Mouse (Mus musculus) left cerebral cortex, adult 2 months (tissue): ENCODE results near the gene Clec2d. TPM values are rescaled to one million over a fixed set of nuclear protein-coding genes. Genes with fewer than 3 reads are reported as not detected.
"Not testable (repeated sequence)": the region's sequence is repeated elsewhere in the genome, so short reads cannot be mapped to it uniquely, and the experiment has no call there.

ENCODE experiments used
- DNase-seq, 2 experiments: peaks; one replicate each; pipeline ENCODE4 v3.0.0; 2021 to 2022; ENCODE audit warnings: low spot score in 2 of 2, mixed read lengths in 1 of 2; ENCODE audit errors: extremely low spot score in 1 of 2
- H3K27ac ChIP-seq: fragments of 200-600 bp; 2 replicates; pipeline ENCODE4 v1.8.1; 2022
- H3K4me3 ChIP-seq: fragments of 200-600 bp; 2 replicates; pipeline ENCODE4 v1.8.1; 2022
- CTCF ChIP-seq: fragments of 200-600 bp; IDR thresholded peaks from 2 replicates; pipeline ENCODE4 v1.8.1; 2022; ENCODE audit warnings: antibody characterized with exemption, mild to moderate bottlenecking, moderate library complexity
- intact Hi-C: fragments of 180-260 bp; cut with DNase I; formaldehyde crosslinking; loops from one replicate; pipeline ENCODE4 v1.15.1; 2025
- total RNA-seq, 2 experiments: library from RNA; stranded (reverse); gene quantifications; 2 replicates each; pipeline ENCODE4 v1.2.3; 2021

Gene Clec2d
- total RNA-seq, 2 experiments from 2014 or later = 4.7 to 8.4 TPM

DNA sequence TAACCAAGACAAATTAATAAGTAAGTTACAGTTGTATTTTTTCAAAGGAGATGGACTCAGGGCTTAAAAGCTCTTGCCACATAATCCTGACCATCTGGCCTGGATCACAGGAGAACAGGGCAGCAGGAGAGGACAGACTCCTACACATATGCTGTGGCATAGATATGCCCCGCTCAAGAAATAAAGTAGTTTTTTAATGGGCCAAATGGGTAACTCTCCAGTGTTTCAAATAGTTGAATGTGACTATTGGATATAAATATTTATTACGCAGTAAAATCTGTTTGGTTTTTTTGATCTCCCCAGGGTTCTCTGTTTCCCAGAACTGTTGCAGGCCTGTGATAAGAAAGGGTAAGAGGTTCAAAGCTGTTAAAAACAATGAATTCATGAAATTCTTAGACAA, 1.1 kb upstream of the Clec2d start:
- intact Hi-C loops = no loop called here
- Histone ChIP-seq H3K27ac (no peak overlapping the region), H3K4me3 (no peak overlapping the region)
- DNase-seq = no peak
- no peak for TF ChIP-seq CTCF

GRCm38 (mm10) chr6:129179831-129180230, 584 bp upstream of the Clec2d start:
- DNase-seq, H3K4me3 ChIP-seq, H3K27ac ChIP-seq: not testable (repeated sequence)
- intact Hi-C loops = loop anchor here (1.0 to 10.0 kb wide), 4 partner anchors 58 to 285 kb away; partner anchors contain the start of gene BC035044

- peak overlapping the region; percentile 35 for H3K4me3 ChIP-seq
- H3K27ac ChIP-seq = peak overlapping the region; percentile 51; the same call in 1 of the 2 replicates
- intact Hi-C loops = loop anchor here (10.0 kb wide), 2 partner anchors 196 to 286 kb away; partner anchors contain the start of gene BC035044
- TF ChIP-seq CTCF = no peak
- DNase-seq = no peak
These were observed 834 bp downstream of the Clec2d start for GRCm38 (mm10) chr6:129181249-129181648.

- DNase-seq = no peak
- TF ChIP-seq CTCF = no peak
- peak overlapping the region; percentile 35 for H3K4me3 ChIP-seq
- intact Hi-C loops = loop anchor here (10.0 kb wide), 2 partner anchors 197 to 287 kb away; partner anchors contain the start of gene BC035044
- H3K27ac ChIP-seq = peak overlapping the region; percentile 51
These were observed 1.3 kb downstream of the Clec2d start for GRCm38 (mm10) chr6:129181683-129182082.

DNA sequence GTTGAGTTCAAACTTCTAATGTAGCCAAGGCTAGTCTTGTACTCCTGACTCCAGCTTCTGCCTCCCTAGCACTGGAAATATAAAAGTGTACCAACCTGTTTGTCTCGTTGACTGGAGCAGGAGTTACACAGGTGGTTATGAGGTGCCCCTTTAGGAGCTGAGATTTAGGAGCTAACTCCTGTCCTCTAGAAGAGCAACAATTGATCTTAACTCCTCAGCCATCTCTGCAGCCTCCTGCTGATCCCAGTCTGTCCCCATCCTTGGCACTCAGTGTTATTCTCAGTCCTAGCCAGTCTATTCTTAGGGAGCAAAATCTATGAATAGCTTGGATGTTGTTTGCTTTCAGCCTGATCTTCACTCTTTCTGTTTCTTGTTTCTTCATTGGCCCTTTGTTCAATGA, 2.1 kb downstream of the Clec2d start:
- no peak for TF ChIP-seq CTCF
- intact Hi-C loops = loop anchor here (10.0 kb wide), 2 partner anchors 198 to 288 kb away; partner anchors contain the start of gene BC035044
- Histone ChIP-seq H3K27ac (peak overlapping the region; percentile 51; the same call in 1 of the 2 replicates), H3K4me3 (peak overlapping the region; percentile 35; the same call in 1 of the 2 replicates)
- no peak for DNase-seq

GRCm38 (mm10) chr6:129184001-129184400, 3.6 kb downstream of the Clec2d start:
- intact Hi-C loops = loop anchor here (10.0 kb wide), 2 partner anchors 199 to 289 kb away; partner anchors contain the start of gene BC035044
- H3K27ac ChIP-seq, DNase-seq, H3K4me3 ChIP-seq: not testable (repeated sequence)

GRCm38 (mm10) chr6:129184788-129185187, 4.4 kb downstream of the Clec2d start:
- DNase-seq = no peak
- no peak overlapping the region for H3K27ac ChIP-seq
- TF ChIP-seq CTCF = no peak
- intact Hi-C loops = loop anchor here (10.0 kb wide), 2 partner anchors 200 to 290 kb away; partner anchors contain the start of gene BC035044
- no peak overlapping the region for H3K4me3 ChIP-seq

GRCm38 (mm10) chr6:129186022-129186421, 5.6 kb downstream of the Clec2d start:
- intact Hi-C loops = loop anchor here (10.0 kb wide), 2 partner anchors 201 to 291 kb away; partner anchors contain the start of gene BC035044
- no peak for TF ChIP-seq CTCF
- Histone ChIP-seq H3K27ac (no peak overlapping the region), H3K4me3 (no peak overlapping the region)
- DNase-seq = no peak

DNA sequence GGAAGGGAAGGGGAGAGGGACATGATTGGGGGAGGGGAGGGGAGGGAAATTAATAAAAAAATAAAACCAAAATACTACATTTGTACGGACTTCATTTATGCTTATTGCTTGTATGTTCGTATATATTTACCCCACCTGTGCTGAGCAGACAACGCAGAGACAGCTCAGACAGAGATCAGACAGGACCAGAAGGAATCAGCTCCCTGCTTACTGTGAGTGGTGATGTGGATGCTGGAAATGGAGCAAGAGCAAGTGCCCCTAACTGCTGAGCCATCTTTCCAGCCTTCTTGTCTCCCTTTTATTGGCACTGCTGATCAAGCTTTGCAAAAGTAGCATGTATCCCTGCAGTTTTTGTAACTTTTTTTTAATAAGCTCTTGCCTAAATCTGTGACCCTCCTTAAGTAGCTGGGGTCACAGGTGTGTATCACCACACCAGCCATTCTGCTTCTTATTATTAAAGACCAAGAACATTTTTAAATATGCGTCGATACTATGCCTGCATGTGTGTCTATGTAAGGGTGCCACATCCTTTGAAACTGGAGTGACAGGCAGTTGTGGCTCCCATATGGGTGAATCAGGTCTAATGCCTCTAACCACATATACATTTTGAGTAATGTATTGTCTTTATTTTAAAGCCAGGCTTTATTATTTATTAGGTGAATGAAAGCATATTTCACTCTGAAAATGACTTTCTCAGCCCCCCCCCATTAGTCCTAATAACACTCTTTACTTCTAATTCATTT, 6.2 kb downstream of the Clec2d start:
- no peak overlapping the region for H3K27ac ChIP-seq
- no peak for TF ChIP-seq CTCF
- intact Hi-C loops = loop anchor here (10.0 kb wide), 2 partner anchors 202 to 292 kb away; partner anchors contain the start of gene BC035044
- no peak overlapping the region for H3K4me3 ChIP-seq
- no peak for DNase-seq

GRCm38 (mm10) chr6:129187200-129187651, 6.8 kb downstream of the Clec2d start:
- no peak overlapping the region for H3K27ac ChIP-seq
- intact Hi-C loops = loop anchor here (10.0 kb wide), 2 partner anchors 202 to 292 kb away; partner anchors contain the start of gene BC035044
- TF ChIP-seq CTCF = no peak
- H3K4me3 ChIP-seq = no peak overlapping the region
- DNase-seq = no peak

GRCm38 (mm10) chr6:129187816-129188215, 7.4 kb downstream of the Clec2d start:
- not testable (repeated sequence) for H3K27ac ChIP-seq, DNase-seq
- intact Hi-C loops = loop anchor here (10.0 kb wide), 2 partner anchors 203 to 293 kb away; partner anchors contain the start of gene BC035044

DNA sequence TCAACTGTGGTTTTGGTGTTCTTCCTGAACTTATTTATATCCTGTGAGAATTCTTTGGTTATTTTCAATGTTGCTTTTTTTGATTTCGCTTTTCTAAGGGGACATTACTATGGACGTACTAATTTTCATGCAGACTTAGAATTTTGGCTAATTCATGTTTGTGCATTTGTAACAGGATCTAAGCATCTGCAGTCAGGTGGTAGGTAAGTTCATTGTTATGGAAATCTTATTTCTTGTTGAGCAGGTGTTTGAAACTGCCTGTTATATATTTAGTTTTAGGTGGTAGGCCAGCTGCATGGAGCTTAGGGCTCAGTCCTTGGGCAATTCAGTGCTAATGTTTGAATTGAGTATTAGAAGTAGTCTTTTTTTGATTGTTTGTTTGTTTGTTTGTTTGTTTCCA, 13.0 kb downstream of the Clec2d start:
- intact Hi-C loops = no loop called here
- H3K27ac ChIP-seq = no peak overlapping the region
- no peak for TF ChIP-seq CTCF
- H3K4me3 ChIP-seq = no peak overlapping the region
- no peak for DNase-seq

More at GRCm38 (mm10) chr6:129187816-129188215, 7.4 kb downstream of the Clec2d start:
- H3K4me3 ChIP-seq = not testable (repeated sequence)

DNA sequence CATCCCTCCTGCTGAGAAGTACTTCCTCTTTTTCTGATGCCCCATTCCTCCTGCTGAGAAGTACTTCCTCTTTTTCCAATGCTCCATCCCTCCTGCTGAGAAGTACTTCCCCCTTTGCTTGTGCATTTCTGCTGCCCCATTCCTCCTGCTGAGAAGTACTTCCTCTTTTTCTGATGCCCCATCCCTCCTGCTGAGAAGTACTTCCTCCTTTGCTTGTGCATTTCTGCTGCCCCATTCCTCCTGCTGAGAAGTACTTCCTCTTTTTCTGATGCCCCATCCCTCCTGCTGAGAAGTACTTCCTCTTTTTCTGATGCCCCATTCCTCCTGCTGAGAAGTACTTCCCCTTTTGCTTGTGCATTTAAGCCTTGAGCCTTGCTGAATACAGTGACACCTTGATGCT, 19.7 kb downstream of the Clec2d start:
- H3K27ac ChIP-seq, intact Hi-C loops, H3K4me3 ChIP-seq, DNase-seq: not testable (repeated sequence)
